Mouse (Mus musculus): ENCODE results near the gene Aqp3.

Aqp3 gene

DNA sequence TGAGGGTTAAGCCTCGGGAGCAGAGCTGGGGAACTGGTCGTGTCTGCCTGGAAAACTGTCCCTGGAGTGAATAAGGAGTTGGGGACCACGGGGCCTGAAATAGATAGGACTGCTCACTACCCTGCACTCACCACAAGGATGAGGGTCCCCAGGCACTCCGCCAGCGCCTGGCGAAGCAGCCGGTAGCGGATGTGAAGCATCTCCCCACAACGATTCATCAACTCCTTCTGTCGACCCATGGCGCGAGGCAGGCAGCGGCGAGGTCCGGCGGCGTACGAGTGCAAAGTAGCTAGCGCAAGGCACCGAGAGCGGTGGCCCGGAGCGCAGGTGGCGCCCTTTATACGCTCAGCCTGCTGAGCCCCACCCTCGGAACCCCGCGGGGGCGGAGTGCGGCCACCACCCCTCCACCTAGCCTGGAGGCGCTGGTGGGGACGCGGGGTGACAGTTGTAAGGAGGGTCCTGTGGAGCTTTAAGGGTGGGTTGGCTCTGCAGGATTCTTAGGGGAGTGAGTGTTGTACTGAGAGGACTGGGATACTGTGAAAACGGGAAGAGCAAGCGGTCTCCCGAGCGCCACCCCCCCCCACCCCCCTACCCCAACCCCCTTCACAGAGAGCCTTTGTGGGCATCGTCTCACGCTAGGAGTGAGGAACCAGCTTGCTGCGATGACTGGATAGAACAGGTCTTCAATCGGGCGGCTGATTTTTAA, at the start of gene Aqp3:
Gene Aqp3, minus strand, starts transcription at position 313 of the 706 bp plus-strand sequence.
- DNase-seq (ENCODE audit: low read depth, low spot score) = peak; percentile 62

DNA sequence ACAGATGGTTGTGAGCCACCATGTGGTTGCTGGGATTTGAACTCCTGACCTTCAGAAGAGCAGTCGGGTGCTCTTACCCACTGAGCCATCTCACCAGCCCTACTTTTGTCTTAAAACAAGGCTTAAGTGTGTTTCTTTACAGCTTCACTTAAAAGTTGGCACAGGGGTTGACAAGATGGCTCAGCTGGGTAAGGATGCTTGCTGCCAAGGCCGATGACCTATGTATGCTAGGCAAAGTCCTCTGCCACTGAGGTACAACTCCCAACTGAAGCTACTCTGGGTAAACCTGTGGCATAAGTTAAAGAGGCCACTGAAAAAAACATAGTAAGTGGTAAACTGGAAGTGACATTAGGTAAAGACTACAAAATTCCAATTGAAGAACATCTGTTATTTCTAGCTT, 44.6 kb upstream of the Aqp3 start:
- DNase-seq (ENCODE audit: low read depth, low spot score) = no peak

DNA sequence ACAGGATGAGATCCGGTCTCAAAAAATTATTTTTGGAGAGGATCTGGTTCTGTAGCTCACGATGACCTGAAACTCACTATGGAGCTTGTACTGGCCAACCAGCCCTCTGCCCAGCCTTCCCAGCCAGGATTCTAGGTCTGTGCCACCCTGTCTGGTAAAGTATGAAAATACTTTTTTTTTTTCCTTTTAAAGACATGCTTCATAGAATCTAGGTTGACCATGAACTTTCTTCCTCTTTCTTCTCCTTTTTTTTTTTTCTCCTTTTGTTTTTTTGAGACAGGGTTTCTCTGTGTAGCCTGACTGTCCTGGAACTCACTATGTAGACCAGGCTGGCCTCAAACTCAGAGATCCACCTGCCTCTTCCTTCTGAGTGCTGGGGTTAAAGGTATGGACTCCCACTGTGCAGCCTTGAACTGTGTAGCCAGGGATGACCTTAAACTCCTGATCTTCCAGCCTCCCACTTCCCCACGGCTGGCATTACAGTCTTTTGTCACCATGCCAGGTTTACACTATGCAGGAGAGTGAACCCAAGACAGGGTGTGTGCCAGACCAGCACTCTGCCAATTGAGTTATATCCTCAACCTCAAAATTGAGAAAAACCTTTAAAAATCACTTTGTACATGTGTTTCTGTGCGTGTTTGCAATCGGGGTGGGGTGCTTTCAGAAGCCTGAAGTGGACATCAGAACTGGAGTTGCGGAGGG, 42.3 kb upstream of the Aqp3 start:
- DNase-seq (ENCODE audit: low read depth, low spot score) = no peak

DNA sequence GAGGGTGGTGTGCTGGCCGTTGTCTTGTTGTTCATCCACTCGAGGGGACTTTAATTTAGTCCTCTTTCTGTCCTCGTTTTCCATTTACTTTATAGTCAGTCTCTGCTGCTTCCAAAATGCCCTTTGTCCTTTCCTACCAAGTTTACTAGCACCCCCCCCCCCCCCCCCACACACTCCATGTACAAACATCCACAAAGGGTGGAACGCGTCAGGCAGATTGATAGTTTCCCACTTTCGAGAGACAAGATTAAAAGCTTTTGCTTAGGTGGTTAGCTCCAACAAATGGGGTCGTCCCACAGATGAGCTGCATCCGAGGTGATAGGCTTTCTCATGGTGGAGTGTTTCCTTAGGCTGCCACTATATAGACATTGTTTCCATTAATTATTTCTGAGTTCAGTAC, 38.8 kb upstream of the Aqp3 start:
- no peak for DNase-seq (ENCODE audit: low read depth, low spot score)

DNA sequence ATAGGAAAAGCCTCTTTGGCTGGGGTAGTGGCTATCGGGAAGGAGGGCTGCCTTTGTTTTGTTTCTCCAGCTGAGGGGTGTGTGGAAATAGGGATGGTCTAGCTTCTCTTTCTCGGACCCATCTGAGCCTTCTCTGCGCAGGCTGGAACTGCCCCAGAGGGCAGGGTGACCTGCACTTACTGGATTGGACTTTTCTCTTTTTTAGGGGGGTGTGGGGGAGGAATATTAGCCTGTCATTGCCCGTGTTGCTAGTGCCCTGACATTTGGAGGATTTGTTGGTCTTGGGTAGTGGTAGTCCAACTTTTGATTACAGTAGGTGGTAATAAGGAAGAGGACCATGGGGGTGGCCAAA, 38.4 kb upstream of the Aqp3 start:
- no peak for DNase-seq (ENCODE audit: low read depth, low spot score)

DNA sequence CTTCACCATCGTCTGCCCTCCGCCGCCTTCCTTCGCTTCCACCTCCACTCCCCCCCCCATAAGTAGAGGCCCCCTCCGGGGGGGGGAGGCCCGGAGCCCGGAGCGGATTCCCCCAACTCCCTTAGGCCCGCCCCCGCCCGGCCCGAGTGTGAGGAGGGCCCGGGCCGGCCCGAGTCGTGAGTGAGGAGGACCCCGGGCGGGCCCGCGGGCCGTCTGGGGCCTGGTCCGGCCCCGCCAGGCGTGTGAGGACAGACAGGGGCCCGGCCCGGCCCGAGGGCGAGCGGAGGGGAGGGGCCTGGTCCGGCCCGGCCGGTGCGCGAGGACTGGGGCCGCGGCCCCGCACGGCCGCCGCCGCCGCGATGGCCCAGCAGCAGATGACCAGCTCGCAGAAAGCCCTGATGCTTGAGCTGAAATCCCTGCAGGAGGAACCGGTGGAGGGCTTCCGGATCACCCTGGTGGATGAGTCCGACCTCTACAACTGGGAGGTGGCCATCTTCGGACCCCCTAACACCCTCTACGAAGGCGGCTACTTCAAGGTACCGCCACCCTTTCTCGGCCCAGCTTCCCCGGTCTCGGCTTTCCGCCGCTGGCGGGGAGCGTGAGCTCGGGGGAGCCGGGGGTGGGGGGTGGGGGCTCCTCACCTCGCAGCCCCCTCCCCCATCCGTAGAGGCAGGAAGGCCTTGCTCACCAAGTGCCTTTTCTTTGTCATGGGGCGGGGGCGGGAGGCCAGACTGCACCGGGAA, 37.9 kb upstream of the Aqp3 start, which contains the start of gene Ube2r2:
Gene Ube2r2, plus strand, starts transcription at position 33 of the 743 bp plus-strand sequence.
- DNase-seq (ENCODE audit: low read depth, low spot score) = peak; percentile 66

DNA sequence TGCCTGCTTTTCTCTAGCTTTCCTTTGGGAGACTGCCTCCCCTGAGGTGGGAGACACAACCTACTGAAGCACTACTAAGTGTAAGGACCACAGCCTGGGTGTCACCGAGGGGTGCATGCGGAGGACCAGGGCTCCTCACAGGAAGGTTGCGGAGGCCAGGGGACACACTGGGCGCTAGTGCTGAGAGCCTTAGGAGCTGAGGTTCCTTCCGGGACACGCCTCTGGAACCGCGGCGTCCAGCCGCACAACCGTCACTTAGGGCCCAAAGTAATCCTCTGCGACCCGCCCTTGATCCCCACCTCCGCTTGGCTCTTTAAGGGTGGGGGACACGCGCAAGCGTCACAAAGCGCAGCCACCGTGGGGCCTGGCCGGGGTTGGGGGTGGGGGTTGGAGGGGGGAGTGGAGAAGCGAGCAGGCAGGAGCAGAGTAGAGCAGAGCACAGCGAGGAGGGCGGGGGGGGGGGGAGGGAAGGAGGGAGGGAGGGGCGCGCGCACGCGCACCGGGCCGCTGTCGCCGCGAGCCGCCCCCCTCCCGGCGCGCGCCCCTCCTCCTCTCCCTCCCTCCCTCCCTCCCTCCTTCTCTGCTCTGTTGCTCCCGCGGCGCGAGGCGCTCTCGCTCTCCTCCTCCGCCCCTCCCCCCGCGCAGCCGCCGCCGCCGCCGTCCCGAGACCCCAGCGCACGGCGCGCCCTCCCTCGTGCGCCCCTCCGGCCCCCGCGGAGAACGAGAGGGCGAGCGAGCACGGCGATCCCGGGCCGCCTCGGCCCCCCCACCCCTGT, 37.1 kb upstream of the Aqp3 start:
- peak; percentile 92 for DNase-seq (ENCODE audit: low read depth, low spot score)

DNA sequence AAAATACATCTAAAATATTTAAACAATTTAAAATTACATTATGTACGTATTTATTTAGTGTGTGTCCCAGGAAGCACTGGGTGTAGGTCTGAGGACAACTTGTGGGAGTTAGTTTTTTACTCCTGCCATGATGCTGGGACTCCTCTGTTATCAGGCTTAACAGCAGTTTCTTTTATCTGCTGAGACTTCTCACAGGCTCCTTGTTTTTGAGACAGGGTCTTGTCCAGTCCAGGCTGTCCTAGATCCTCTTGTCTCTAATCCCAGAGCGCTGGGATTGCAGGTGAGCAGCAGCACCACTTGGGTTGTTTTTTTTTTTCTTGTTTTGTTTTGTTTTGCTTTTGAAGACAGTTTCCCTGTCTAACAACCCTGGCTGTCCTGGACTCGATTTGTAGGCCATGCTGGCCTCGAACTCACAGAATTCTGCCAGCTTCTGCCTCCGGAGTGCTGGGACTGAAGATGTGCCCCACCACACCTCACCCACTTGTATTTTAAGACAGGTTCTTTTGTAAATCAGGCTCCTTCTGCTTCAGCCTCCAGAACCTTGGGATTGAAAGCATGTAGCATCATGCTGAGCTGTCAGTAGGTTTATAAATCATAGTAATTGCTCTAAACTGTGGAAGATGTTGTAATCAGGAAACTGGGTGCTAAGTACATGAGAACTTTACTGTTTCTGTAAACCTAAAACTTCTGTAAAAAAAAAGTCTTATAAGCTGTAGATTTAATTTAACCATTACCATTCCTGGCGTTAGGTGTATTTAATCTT, 35.7 kb upstream of the Aqp3 start:
- DNase-seq (ENCODE audit: low read depth, low spot score) = no peak

DNA sequence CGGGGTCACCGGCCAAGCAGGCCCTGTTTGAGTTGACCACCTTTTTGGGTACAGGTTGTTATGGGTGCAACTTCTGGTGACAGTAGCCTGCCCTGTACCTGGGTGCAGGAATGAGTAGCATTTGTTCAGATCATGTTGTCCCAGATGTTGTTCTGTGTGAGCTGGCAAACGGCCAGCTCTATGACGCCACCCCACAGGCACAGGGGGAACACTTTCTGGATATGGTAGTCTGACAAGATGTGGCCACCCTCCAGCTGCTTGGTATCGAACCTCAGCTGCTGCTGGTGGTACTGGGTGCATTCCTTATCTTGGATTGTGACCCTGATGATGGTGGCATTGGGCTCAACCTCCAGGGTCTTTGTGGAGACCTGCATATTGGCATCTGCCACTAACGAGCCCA, 34.5 kb upstream of the Aqp3 start:
- no peak for DNase-seq (ENCODE audit: low read depth, low spot score)

DNA sequence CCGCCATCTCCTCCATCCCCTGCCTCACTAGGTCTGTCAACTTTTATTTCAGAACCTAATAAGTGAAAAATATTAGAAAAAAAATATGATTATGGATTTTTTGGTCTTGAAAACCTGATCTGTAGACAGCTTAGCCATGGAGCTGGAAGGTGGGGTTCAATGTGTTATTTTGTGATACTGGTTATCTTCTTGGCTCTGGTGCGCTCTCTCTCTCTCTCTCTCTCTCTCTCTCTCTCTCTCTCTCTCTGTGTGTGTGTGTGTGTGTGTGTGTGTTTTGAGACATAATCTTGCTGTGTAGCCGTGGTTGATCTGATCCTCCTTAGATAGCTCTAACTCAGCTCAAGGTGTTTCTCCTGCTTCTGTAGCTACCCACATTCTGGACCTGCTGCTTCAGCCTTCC, 31.9 kb upstream of the Aqp3 start:
- DNase-seq (ENCODE audit: low read depth, low spot score) = no peak

DNA sequence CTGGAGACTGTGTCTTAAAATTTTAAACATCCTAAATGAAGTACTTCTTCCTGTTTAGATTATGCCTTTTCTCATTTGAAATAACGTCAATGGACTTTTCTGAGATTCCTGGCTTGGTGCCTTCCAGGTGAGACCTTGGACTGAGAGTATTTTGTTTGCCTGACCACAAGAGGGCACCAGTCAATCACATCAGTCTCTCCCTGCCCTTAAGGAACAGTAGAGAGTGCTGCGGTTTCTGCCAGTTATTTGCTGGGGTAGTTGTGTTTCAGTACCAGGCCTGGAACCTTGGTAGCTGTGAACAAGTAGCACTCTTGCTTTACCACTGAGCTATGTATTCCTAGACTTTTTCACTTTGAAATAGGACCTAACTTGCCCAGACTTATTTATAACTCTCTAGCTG, 31.4 kb upstream of the Aqp3 start:
- peak; percentile 90 for DNase-seq (ENCODE audit: low read depth, low spot score)

DNA sequence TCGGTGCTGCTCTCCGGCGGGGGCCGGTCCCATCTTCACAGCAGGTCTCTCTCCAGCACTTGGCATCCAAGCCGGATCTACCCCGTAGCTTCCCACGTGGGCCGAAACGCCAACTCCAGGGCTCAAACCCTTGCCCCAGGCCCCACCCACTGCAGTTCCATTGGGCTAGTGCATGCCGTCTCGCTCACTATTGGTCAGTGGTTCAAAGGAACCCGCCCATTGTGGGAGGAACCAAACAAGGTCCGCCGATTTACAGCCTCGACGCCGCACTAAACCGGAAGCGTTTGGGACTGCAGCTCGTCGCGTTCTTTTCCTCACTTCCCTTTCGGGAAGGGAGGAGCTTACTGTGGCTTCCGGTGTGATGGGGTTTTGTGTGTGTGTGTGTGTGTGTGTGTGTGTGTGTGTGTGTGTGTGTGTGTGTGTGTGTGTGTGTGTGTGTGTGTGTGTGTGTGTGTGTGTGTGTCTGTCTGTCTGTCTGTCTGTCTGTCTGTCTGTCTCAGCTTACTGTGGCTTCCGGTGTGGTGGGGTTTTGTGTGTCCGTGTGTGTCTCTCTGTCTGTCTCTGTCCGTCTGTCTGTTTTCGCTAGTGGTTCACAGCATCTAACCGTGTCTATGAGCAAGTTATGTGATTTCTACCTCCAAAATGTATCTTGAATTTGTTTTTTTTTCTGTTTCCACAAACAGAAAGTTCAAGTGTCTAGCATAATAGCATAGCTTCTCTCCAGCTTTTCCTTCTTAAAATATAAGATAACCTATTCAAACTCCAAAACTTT, 26.4 kb upstream of the Aqp3 start, which contains the start of gene Nol6:
Gene Nol6, minus strand, starts transcription at position 276 of the 772 bp plus-strand sequence.
- peak; percentile 99 for DNase-seq (ENCODE audit: low read depth, low spot score)

DNA sequence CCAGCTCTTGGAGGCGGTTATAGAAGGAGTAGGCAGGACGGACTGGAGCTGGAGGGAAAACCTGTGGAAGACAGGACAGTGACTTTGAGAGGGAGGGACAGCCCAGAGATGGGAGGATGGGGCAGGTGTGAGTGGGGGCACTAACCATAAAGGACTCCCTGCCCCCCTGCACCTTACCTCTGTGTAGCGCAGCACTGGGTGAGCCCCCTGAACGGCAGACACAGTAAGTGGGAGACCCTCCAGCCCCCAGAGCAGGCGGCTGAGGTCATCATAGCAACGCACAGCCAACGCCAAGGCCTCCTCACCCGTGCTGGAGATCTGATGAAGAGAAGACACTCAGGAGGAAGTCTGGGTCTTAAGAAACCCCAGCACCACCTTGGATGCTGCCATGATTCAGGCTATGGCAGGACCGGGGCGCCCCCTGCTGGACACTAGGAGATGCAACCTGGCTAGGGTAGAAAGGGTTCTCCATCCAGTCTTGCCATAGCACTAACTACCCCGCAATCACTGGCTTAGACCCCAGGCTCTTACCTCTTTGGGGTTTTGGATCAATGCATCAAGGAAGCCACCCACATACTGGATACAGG, 20.8 kb upstream of the Aqp3 start:
- peak; percentile 81 for DNase-seq (ENCODE audit: low read depth, low spot score)

DNA sequence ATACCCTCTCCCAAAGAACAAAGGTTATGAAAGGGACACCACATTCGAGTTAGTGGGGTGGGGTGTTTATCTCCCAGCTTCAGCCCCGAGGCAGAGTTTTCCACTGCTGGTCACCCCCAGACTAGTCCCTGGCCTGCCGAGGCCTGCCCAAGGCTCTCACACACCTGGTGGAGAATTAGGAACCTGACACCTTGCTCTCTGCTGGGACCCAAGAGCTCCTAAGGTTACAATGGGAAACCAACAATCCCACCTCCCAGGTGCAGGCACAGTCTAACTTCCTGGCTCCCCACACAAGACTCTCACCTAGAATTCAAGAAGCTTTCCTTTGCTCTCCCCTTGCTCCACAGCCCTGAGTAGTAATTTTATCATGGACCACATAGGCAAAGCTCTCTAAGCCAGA, 18.8 kb upstream of the Aqp3 start:
- no peak for DNase-seq (ENCODE audit: low read depth, low spot score)

DNA sequence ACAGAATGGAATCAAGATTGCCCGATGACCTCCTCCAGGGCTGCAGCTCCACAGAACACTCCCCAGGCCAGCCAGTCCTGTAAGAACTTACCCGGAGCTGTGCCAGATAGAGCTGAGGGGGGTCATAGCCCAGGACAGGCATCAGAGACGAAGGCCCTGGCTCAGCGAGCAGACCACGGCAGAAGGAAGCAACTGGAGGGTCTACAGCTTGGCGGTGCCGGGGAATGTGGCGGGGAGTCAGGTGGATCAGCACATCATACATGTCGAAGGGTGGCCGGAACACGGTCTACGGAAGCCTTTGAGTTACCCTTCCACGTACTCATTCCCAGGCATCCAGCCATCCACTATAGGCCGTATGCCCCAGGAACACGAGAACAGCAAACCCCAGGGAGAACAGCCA, 17.8 kb upstream of the Aqp3 start:
- no peak for DNase-seq (ENCODE audit: low read depth, low spot score)

DNA sequence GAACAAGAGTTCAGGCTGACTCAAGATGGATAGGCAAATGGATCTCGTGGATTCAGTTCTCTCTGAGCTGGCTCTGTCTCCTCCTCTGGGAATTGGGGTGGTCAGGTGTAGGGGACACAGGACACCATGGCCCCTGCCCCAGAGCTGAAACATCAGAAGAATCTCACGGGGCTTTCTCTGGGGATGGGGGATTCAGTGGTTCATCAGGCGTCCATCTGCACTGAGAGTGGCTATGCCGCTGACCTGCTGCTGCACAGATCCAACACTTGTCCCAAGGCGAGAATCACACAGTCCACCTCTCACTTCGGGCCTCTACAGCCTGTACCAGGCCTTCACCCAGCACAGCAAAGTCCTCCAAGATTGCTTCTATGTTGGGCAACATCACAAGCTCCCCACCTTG, 17.1 kb upstream of the Aqp3 start:
- DNase-seq (ENCODE audit: low read depth, low spot score) = no peak

DNA sequence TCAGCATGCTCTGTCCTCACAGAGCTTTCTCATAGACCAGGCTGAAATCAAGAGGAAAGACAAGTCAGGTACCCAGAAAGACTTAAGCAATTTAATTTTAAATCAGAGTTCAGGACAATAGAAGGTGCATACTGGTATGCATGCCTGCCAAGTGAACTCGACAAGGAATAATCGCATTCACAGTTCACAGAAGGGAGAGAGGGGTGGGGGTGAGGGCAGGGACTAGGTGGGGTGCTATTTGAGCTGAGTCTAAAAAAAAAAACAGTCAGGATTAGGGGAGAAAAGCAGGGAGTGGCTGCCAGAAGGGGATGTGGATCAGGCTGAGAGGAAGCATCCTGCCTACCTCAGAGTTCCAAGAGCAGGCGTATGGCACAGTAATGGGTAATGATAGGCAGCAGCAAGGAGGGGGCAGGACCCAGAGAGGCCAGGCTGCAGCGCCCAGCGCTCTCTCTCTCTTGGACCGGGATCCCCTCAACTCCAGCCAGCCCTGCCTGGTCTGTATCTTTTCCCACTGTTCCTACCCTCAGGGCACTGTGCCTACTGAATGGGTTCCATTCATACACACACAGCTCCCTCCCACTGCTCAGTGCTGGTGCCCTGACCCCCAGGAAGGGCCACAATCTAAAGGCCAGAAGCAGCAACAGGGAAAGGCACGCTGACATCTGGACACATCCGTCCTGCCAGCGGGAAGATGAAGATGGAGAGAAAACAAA, 16.5 kb upstream of the Aqp3 start:
- DNase-seq (ENCODE audit: low read depth, low spot score) = no peak

DNA sequence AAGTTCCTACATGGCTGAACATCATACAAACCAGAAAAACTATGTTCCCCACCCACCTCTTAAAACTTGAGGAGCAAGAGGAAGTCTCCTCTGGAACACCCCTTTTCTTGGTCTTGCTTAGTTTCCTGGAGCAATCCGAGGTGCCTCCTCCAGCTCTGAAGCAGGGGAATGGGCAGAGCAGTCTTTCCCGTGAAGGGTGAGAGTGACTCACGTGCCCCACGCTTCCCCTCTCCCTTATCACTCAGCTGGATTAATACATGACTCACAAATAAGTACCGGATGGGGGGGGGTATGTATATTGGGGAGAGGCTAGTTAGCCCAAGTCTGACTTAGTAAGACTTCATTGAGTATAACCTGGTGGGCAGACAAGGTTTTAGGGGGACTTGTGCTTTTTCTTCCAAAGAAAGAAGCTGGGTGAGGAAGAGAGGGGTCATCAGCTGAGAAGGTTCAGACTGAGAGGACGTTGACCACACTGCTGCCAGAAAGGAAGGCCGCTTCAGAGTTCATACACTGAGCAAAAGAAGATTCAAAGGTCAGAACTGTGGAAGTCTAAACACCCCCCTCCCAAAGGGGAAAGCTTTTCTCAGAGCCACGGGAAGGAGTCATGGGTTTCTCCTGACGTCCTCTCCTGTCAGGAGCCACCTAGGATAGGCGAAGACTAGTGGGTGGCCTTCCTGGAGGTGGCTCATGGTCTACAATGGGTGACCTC, 10.9 kb upstream of the Aqp3 start:
- no peak for DNase-seq (ENCODE audit: low read depth, low spot score)

DNA sequence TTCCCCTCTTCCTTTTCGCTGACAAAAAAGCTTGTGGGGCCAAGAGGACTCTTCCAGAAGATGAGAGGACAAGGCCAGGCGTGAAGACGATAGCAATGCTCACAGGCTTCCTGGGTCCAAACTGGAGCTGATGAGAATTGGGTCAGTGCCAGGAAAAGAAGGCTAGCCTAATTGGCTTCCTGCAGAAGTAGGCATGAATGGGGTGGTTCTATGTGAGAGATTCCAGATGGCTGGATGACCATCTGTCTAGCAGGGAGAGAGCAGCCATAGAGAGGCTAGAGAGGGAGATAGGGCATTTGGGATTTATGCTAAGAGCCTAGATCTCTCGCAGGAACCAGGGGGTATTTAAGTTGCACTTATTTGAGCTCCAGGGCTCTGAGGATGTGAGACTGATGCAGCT, 9.5 kb upstream of the Aqp3 start:
- DNase-seq (ENCODE audit: low read depth, low spot score) = no peak

All from CD4-positive, CD25-positive, alpha-beta regulatory T cell, adult 2 months (primary cell).